Mouse (Mus musculus) kidney, postnatal 36 days (tissue): ENCODE results near the gene Ptpro.
A peak's percentile ranks its signal among the peaks of the same experiment; 100 is the strongest.

Experiments used
- DNase-seq, 2 experiments: peaks; one replicate each; pipeline ENCODE4 v3.0.0; 2021 to 2022; ENCODE audit warnings: mixed read lengths in 2 of 2

The Ptpro gene

DNA sequence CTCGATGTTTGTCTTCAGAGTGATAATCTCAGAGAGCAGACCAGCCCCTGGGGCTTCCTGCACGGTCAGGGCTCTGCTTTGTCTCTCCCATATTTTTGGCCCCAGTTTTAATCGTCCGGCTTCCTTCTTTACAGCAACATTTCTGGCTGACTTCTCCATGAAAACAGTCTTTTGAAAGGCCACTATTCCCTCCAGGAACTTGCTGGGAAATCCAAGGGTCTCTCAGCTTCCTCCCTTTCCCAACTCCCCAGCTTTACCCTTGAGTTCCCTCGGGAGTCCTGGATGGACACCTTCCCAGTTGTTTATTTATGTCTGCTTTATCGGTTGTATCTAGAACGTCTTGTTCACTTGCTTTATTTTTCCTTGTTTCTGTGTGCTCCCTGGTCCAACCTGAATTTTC, 205.1 kb downstream of the Ptpro start:
- DNase-seq, result no peak

DNA sequence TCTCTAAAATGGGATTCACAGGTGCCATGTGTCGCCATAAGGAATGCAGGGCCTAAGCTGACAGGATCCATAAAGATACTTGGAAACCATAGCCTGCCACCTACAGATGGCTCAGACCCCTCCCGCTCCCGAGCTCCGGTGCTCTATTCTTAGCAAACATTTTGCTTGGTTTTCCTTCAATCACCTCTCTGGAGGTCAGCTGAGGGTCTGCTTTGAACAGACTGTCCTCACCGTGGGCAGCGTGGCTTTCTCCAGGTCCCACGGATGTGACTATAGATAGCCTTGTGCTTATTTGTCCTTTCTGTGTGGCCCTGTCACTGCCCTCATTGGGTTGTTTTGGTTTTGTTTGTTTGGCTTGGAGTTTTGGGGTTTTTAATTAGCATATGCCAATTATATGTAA, 206.0 kb downstream of the Ptpro start:
- DNase-seq, result no peak

DNA sequence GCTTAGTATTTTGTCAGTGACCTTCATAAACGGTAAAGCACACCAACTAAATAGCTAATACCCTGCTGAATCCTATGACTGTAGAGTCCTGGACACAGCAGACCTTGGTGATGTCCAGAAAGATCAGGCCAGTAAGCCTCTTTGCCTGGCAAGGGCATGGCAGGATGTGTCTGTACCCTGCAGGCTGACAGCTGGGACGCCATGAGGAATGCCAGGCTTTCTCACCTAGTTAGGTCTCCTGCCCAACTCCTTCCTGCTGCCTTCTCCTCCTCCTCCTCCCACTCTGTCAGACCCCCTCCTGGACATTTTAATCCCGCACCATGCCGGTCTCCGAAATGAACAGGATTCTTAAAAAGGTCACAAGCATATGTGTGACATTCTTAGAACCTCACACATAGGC, 211.7 kb downstream of the Ptpro start:
- no peak for DNase-seq

DNA sequence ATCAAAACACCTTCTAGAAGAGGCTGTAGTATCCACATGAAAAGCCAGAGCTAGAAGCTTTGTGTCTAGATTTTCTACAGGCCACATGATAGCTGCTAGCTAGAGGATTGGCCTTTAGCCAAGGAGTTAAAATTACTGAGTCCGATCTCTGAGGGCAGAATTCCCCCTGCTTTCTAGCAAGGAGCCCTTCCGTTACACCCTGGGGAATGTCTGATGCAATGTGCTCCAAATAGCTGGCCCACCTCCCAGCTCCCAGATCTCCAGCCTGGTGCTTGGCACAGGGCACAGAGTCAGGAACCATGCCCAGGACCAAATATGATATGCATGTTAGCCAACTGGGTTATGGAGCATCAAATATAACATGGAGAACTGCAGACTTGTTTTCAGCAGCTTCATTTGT, 213.1 kb downstream of the Ptpro start:
- peak; percentile 65 to 80 for DNase-seq

DNA sequence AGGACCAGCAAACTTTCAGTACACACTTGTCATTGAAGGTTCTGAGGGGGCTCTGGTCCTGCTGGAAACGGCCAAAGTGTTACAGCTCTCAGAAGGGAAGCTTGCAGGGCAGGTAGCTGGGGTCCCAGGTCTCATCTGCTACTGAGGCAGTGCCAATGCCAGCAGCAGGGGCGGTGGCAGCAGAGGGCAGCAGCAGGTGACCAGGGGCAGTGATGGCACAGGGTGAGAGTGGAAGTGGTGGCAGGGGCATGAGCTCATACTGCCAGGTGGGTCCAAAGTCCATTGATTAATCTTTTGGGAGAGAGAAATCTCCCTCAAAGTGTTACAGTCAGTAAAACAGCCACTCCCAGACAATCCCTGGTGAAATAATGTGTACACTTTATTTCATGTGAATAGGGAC, 214.1 kb downstream of the Ptpro start:
- no peak for DNase-seq

DNA sequence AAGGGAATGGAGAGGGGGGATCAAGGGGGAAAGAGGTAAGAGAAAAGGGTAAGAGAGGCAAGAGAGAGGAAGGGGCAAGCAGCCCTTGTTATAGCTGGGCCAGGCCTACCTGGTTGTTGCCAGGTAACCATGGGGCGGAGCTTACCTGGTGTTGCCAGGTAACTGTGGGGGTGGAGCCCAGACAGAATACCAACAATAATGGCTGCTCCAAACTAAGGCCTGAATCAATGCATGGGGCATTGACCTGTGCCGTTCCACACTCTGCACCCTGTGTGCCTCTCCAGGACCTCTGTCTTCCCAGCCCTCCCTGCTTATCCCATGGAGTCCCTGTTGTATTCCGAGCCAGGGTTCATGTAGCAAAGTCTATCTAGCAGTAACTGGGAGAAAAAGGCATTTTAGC, 215.6 kb downstream of the Ptpro start:
- DNase-seq, result peak; percentile 37 to 66

DNA sequence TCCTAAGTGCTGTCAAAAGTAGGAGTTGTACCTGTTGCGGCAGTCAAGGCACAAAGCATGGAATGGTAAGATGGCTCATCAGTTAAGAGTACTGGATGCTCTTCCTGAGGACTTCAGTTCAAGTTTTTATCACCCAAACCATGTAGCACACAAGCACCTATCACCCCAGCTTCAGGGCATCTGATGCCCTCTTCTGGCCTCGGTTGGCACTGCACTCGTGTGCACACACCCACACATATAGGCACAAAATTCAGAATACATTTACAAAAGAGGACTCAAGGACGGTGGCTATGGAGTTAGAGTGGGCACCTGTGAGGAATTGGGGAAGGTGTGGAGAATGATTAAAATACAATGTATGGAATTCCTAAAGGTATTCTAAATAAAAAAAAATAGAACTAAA, 217.4 kb downstream of the Ptpro start:
- DNase-seq, result no peak

DNA sequence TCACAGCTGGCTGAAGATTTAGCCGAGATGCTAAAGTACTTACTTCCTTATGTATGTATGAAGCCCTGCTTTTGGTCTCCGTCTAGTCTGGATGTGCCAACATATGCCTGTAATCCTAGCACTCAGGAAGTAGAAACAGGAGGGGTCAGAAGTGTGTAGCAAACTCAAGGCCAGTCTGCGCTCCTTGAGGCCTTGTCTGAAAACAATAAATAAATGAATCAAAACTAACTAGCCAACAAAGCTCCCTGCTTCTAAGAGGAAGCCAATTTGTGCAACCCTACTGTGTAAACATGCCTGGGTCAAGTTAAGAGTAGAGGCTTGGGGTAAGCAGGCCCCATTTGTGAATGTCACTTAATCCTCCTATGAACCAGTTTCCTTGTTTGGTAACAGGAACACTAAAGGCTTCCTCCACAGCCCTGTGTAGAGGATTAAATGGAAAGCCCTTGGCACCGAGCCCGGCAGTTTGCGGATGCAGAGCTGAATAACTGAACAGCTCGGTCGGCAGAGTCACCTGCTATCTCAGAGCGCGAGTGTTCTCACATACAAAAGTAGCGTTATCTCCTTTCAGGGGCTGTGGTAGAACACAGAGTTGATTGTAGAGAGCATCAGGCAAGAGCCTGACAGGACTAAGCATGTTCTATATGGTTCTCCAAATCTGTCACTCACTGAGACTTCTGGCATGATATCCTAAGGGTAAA, 218.9 kb downstream of the Ptpro start:
- DNase-seq, result peak; percentile 87 to 95

DNA sequence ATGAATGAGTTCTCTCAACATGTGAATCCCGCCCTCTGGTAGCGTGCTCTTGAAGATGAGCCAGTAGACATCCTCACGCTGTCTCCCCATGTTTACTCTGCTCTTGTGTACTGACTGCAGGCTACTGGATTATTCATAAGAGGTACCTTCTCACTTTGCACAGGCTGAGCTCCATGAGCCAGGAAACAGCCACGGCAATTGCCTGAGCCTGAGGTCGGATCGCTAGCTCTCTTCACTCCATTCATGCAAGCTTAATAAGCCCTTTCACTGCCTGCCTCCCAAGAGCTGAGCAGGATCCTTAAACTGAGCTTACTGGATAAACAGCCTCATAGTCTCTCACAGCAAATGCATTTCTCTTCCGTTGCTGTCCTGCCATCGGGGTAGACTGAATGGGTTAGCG, 220.0 kb downstream of the Ptpro start:
- DNase-seq, result no peak

DNA sequence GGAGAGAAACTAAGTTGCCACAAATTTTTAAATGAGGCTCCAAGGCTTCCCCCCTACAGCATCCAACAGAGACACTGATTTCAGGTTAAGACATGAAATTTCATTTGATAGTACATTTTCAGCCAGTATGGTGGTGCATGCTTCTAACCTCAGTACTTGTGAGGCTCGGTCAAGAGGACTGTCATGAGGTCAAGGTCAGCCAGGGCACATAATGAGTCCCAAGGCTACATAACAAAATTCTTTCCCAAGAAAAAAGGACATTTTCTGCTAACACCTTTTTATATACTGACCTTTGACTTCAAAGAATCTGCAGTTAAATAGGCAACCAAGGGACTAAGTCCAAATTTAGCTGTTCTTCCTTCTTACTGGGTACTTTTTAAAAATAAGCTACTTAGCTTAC, 221.3 kb downstream of the Ptpro start:
- peak; percentile 57 to 65 for DNase-seq

DNA sequence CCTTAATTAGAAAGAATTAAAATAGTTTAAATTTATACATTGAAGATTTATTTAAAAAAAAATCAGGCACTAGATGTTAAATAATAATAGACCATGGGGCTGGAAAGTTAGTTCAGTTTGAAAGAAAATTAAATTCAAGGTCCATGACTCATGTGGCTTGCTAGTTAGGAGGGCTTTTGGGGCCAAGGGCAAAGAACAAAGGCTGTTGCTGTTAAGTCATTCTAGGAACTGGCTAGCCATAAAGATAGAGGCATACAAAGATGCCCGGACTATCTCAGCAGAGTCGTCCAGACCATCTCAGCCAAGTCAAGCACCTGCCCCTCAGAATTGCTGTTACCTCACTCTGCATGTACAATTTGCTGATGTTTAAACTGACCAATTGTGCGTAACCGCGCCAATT, 223.6 kb downstream of the Ptpro start:
- peak; percentile 47 to 50 for DNase-seq

DNA sequence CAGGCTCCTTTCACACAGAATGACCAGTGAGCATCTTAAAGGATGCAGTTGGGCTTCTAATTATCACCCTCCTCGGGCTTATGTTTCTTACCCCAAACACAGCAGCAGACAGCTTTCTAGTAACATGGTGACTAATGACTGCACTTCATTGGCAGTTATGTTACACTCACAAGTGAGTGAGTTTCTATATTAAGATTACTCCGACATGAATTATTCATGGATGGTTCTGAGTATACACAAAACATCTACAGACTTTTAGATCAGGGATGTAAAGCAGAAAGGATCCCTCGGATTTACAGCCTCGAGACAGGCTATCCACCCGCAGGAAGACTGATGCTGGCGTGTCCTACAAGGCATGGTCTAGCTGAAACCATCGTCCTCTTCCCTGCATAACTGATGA, 230.8 kb downstream of the Ptpro start:
- no peak for DNase-seq

DNA sequence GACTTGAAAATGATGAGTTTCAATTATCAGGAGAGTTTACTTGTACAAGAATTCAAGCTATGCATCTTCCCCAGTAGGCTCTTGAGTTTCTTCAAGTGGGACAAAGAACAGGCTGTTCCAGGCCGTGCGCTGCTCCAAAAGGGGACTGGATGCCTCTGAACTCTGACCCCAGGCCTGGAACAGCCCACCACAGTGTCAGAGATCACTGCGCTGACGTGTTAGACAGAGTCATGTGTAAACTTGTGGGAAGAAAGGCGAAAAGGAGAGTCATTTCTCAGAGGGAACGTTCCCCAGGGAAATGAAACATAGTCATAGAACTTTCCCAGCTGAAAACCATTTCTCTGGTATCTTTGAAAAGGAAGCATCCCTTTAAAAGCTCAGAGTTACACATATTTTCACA, 235.3 kb downstream of the Ptpro start:
- DNase-seq, result peak; percentile 74 to 79

DNA sequence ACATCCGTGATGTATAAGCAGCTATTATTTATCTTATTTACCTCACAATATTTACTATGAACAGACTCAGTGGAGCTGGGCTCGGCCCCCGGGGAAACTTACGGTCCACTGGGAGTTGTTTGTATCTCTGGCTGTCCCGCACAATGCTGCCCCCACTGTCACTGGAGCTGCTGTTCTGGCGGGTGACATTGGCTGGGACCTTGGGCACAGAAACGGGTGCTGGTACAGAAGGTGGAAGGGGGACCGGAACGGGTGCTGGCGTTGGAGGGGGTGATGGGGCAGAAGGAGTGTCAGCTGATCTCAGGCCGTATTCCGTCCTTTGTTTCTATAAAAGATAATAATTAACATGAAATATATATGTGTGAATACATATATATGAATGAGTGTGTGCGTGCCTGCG, 238.0 kb downstream of the Ptpro start:
- no peak for DNase-seq

DNA sequence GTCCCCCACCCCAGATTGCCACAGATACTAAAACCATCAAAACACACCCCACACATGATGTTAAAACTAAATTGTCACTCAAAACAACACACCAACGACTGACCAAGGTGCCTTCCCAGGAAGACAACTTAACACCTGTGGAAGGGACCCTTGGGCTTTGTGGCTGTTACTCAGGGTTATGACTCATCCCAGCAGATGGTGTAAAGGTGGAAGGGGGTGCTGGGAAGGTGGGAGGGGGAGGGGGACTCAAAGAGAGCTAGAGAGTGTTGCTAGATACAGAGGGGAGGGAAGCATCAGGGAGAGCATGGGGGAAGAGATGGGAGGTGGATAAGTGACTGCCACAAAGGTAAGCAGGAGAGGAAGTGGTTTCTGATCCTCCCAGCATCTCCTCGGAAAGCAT, 239.5 kb downstream of the Ptpro start:
- no peak for DNase-seq

DNA sequence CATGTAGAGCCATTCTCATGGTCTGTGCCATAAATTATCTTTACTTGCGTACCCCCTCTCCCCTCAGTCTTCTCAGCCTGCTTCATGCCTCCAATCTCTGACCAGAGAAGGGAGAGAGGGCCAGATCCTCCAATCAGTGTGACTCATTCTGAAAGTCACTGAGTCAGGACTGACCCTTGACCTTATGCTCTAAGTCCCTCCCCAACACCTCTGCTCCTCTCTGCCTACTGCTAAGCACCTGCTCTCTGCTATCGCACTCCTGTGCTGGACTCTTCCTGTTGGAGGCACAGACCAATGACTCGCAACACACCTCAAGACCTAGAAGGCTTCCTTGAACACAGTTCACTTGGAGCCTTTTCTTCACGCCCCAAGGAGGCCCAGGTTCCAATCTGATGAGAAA, 240.5 kb downstream of the Ptpro start:
- no peak for DNase-seq

DNA sequence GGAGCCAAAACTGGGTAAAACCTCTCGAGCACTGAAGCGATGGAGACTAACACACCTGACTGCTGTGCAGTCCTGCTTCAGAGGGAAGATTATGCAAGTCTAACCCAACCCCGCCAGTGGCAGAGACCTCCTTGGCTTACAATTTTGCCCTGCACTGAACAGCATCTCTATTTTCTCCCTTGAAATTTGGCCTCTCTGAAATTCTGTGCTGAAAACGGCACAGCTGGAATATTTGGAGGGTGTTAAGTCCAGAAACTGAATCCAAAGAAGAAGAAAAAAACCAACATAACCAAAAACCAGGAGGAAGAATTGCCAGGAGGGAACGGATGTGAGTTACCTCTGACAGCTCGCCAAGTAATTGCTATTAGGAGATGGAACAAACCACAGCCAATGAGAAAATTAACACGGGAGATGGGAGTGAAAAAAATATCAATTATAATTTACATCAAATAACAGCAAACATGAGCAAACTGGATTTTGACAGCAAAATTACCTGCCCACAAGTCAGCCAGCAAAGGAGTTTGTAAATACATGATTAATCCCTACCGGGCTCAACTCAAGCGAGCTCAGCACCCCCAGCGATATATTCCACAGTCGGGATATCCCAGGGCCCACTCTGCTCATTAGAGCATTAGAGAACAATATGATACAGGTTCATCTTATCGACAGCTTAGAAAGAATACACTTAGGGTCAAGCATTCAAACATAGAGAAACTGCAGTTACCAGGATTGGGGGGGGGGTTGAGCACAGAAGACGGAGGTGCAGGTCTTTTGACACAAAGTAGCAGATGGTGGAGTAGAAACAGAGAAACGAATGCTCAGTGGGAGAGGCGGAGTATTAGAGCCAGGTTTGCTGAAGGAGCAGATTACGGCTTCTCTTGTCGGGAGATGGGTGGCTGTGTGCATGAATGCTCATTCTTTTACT, 241.4 kb downstream of the Ptpro start:
- DNase-seq, result no peak

DNA sequence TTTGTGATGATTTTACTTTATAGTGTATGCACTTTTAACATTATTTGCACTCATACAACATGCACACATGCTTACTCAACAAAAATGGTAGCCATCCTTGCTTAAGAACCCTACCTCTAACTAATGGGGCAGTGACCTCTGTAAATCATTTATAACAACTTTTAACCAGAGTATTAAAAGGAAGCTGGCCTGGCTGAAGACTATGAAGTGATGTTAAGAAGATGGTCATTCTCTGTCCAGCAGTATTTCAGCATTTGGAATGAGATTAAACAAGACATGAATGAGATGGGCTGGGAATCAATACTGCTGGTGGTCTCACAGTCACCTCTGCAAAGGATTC, 242.0 kb downstream of the Ptpro start:
- DNase-seq, result peak in 1 of 2 experiments; percentile 57

DNA sequence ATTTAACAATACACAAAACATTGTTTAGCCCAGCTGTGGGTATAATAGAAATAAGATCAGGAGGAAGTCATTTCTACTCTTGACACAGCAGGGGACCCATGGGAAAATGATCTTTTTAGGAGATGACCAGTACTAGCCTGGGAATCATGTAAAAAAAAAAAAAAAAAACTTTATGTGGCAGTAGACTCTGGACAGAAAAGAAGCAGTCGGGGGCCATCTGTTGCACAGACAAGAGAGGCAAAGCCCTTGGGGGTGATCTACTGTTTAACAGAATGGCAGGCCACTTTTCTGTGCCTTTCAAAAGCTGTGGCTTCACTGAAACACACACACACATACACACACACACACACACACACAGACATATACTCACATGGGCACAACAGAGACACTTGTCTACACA, 242.7 kb downstream of the Ptpro start:
- DNase-seq, result no peak

DNA sequence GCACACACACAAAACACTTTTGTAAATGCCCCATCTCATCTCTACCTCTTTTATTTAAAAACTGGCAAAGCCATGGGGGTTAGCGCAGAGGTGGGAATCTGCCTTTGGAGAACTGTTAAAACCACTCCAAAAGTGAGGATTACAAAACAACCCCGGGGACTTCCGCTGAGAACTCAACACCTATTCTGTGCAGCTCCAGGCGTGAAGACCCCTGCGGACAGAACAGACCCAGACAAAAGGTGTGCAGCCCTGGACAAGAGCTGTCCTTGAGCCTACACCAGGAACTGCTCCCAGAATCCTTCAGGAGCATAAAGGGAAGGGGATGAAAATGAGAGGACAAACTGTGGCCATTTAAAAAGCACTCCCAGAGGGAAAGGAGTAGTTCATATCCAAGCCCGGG, 243.1 kb downstream of the Ptpro start:
- DNase-seq, result no peak

DNA sequence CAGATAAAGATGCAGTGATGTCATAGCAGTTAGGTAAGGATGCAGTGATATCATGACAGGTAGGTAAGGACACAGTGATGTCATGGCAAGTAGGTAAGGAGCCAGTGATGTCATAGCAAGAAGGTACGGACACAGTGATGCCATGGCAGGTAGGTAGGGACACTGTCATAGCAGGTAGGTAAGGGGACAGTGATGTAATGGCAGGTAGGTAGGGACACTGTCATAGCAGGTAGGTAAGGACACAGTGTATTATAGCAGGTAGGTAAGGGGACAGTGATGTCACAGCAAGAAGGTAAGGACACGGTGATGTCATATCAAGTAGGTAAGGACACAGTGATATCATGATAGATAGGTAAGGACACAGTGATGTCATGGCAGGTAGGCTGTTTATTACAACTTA, 244.4 kb downstream of the Ptpro start:
- no peak for DNase-seq

DNA sequence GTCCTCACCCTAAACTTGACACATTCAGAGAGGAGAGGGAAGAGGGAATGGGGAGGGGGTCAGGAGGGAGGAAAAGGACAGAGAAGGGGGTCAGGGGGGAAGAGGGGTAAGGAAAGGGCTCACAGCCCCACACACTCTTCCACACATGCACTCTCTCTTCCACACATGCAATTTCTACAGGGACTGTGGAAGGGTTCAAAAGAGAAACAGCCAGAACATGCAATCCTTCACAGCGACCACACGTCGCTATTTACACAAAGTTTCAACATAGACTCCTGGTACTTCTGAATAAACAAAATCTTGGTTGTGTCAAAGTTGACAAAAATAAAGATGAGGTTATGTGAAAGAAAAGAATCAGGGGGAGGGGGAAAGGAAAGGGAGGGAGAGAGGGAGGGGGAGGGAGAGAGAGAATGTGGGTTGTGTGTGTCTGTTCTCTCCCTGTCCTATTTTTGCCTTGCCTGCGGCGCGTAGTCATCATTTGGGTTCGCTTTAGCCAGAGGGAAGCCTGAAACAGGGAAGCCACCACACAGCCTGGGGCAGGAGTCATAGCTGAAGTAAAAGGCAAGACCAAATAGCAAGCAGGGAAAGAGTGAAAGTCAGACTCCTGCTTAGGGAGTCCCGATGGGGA, 245.2 kb downstream of the Ptpro start:
- no peak for DNase-seq

DNA sequence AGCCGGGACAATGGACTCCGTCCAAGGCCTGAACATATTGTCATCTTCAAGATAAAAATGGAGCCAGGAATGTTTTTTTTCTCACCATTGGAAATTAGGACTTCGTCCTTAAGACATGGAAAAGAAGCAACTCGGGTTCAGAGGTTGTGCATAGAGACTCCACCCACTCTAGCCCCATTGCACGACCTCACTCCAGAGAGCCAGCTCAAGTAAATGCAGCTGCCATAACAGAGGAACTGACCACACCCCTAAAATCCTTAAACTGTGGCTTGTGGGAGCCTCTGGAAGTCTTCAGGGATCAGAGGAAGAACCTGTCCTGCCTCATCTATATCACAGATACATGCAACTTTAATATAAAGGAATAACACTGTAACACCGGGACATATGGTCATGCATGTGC, 246.7 kb downstream of the Ptpro start:
- peak in 1 of 2 experiments; percentile 15 for DNase-seq

DNA sequence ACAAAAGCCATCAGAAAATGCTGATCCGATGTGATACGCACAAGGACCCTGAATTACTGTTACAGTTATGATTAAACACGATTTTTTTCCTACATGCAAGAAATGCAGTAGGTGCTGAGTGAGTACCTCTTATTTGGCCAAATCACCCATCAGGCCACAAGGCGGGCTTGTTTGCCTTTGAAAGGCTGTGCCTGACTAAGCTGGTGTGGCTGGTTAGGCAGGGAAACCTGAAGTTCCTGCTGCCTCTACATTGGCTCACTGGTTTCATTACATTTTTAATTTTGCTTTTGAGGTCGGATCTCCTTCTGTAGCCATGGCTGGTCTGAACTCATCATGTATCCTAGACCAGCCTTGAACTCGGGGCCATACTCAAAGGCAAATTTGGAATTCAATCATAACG, 250.9 kb downstream of the Ptpro start:
- no peak for DNase-seq
